In the genomic region with DNA sequence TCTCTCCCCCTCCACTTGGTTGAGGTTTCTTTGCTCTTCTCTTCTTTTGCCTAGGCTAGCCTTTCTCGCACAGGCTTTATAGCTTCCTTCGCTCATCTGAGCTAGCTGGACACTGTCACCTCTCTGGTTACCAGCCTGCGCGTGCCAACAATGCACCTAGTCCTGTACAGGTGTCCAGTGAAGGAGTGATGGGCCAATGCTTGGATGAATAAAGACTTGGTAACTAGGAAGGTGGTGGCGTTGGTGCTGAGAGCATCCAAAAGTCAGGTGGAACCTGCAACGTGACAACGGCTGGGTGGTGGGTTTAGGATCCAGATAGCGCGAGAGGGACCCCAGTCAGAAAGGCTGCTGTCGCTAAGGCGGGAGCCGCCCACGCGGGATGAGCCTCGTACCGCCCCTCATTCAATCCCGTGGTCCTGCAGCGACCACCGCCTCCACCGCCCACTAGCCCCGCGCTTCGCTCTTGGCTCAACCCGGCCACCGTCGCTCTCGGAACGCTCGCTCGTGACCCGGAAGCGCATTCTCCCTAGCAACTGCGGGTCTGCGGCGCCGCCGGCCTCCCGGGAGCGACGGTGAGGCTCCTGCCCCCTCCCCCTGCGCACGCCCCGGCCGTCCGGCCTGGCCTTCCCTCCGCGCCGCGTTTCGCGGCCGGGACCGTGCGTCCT, we compare ENCODE assay signal across 7 mouse cellular contexts. TPM values are rescaled to one million over a fixed set of nuclear protein-coding genes. Genes with fewer than 3 reads are reported as not detected.
DNase-seq lines count a peak whose midpoint lies in the region; ATAC-seq lines count a peak whose summit lies in the region.

Dis3l2 (plus strand) TSS at position 509 of the 665 bp plus-strand sequence.

- H3K9ac ChIP-seq in embryonic facial prominence, embryonic 11.5 days (replicated peaks; ENCODE audit: low read length), result peak within 1 kb of the TSS; percentile 98
- H3K9ac ChIP-seq in limb, embryonic 11.5 days (ENCODE audit: low read length), result peak within 1 kb of the TSS; percentile 97
- H3K9ac ChIP-seq in midbrain, embryonic 14.5 days (replicated peaks; ENCODE audit: low read length), result peak within 1 kb of the TSS; percentile 89

- WGBS in embryonic facial prominence, embryonic 11.5 days, result 2% methylated on average over 51 of the region's 54 CpGs
- WGBS in limb, embryonic 11.5 days, result 3% methylated on average over 54 of the region's 54 CpGs
- 3% methylated on average over 54 of the region's 54 CpGs for WGBS in midbrain, embryonic 14.5 days

- no peaks in the 10 kb centered on the region for H3K9me3 ChIP-seq in embryonic facial prominence, embryonic 11.5 days (replicated peaks; ENCODE audit: control insufficient read depth, low read length)
- no peaks in the 10 kb centered on the region for H3K9me3 ChIP-seq in limb, embryonic 11.5 days (ENCODE audit: control insufficient read depth, low read length)
- no peaks in the 10 kb centered on the region for H3K9me3 ChIP-seq in midbrain, embryonic 14.5 days (ENCODE audit: control insufficient read depth, low read length)

- peak within 1 kb of the TSS; percentile 75 for H3K27ac ChIP-seq in embryonic facial prominence, embryonic 11.5 days (replicated peaks; ENCODE audit: low read depth, low read length)
- peak within 1 kb of the TSS; percentile 89 for H3K27ac ChIP-seq in limb, embryonic 11.5 days (replicated peaks; ENCODE audit: low read depth, low read length)
- H3K27ac ChIP-seq in midbrain, embryonic 14.5 days (replicated peaks; ENCODE audit: low read depth, low read length), result peak within 1 kb of the TSS; percentile 81

- no peaks in the 10 kb centered on the region for H3K4me1 ChIP-seq in embryonic facial prominence, embryonic 11.5 days (ENCODE audit: control insufficient read depth, insufficient read depth, low read length)
- no peaks in the 10 kb centered on the region for H3K4me1 ChIP-seq in limb, embryonic 11.5 days (ENCODE audit: control insufficient read depth, insufficient read depth, low read length)
- peaks cover 15% of the 10 kb centered on the region for H3K4me1 ChIP-seq in midbrain, embryonic 14.5 days (ENCODE audit: control insufficient read depth, insufficient read depth, low read length)

- peak; percentile 93 for DNase-seq in adrenal gland, postnatal 14 days
- DNase-seq in embryonic facial prominence, embryonic 11.5 days (ENCODE audit: low spot score), result peak; percentile 94
- DNase-seq in heart, adult 11 months, result peak; percentile 98
- DNase-seq in kidney, adult 18-20 months, result peak; percentile 91
- DNase-seq in limb, embryonic 11.5 days (ENCODE audit: low spot score), result peak; percentile 94
- peak; percentile 96 for DNase-seq in midbrain, embryonic 14.5 days
- peak; percentile 63 to 73 for DNase-seq in spleen, adult 18-20 months

- H3K27me3 ChIP-seq in embryonic facial prominence, embryonic 11.5 days (ENCODE audit: control insufficient read depth, insufficient read depth, low read length), result no peaks in the 10 kb centered on the region
- H3K27me3 ChIP-seq in limb, embryonic 11.5 days (ENCODE audit: control insufficient read depth, insufficient read depth, low read length), result no peaks in the 10 kb centered on the region
- H3K27me3 ChIP-seq in midbrain, embryonic 14.5 days (ENCODE audit: control insufficient read depth, insufficient read depth, low read length), result no peaks in the 10 kb centered on the region

- ATAC-seq in embryonic facial prominence, embryonic 11.5 days (replicated peaks; ENCODE audit: insufficient number of reproducible peaks, low FRiP score, low TSS enrichment, low read depth), result peak; percentile 94
- ATAC-seq in limb, embryonic 11.5 days (ENCODE audit: insufficient number of reproducible peaks, low FRiP score, low TSS enrichment, low read depth), result peak; percentile 90
- ATAC-seq in midbrain, embryonic 14.5 days (ENCODE audit: low FRiP score, low TSS enrichment), result peak; percentile 95

- H3K4me3 ChIP-seq in embryonic facial prominence, embryonic 11.5 days (ENCODE audit: low read depth, low read length), result peak within 1 kb of the TSS; percentile 81
- H3K4me3 ChIP-seq in limb, embryonic 11.5 days (ENCODE audit: low read depth, low read length), result peak within 1 kb of the TSS; percentile 92
- H3K4me3 ChIP-seq in midbrain, embryonic 14.5 days (replicated peaks; ENCODE audit: low read depth, low read length), result peak within 1 kb of the TSS; percentile 94

- no peaks in the 10 kb centered on the region for H3K36me3 ChIP-seq in embryonic facial prominence, embryonic 11.5 days (replicated peaks; ENCODE audit: control insufficient read depth, insufficient read depth, low read depth, low read length)
- H3K36me3 ChIP-seq in limb, embryonic 11.5 days (ENCODE audit: control insufficient read depth, insufficient read depth, low read length), result no peaks in the 10 kb centered on the region
- H3K36me3 ChIP-seq in midbrain, embryonic 14.5 days (ENCODE audit: control insufficient read depth, insufficient read depth, low read length), result no peaks in the 10 kb centered on the region

- peak within 1 kb of the TSS; percentile 50 for H3K4me2 ChIP-seq in embryonic facial prominence, embryonic 11.5 days (ENCODE audit: low read depth, low read length)
- H3K4me2 ChIP-seq in limb, embryonic 11.5 days (ENCODE audit: low read depth, severe bottlenecking), result peak within 1 kb of the TSS; percentile 78
- peak within 1 kb of the TSS; percentile 68 for H3K4me2 ChIP-seq in midbrain, embryonic 14.5 days (ENCODE audit: low read length)

RNA-seq across cellular contexts. Expression of gene Dis3l2, which starts in this region (rescaled TPM):
- total RNA-seq in adrenal gland, postnatal 14 days (2021), result 15.7 and 16.7 TPM in 2 replicates
- polyA plus RNA-seq in embryonic facial prominence, embryonic 11.5 days (2014; fragmentation: Nextera tagmentation; extraction: Ambion mirVana), result 33.3 TPM in 2 replicates
- 30.3 and 30.9 TPM in 2 replicates for polyA plus RNA-seq in limb, embryonic 11.5 days (2014; fragmentation: Nextera tagmentation; extraction: Ambion mirVana)
- polyA plus RNA-seq in midbrain, embryonic 14.5 days (2014; fragmentation: Nextera tagmentation; extraction: Ambion mirVana), result 35.1 and 39.9 TPM in 2 replicates

Comparison
In these comparisons a context has a peak if more than half of its experiments do, and no peak if none do; other contexts are left out.
1. Peak in every context shown above with its lines: DNase-seq, ATAC-seq, H3K4me3 ChIP-seq and H3K27ac ChIP-seq.